Mouse (Mus musculus): Measurements from ENCODE around the gene Mrpl41. TPM values are rescaled to one million over a fixed set of nuclear protein-coding genes. Genes with fewer than 3 reads are reported as not detected.
"Not testable (repeated sequence)": the region's sequence is repeated elsewhere in the genome, so short reads cannot be mapped to it uniquely, and the experiment has no call there.

Gene Mrpl41
- polyA plus RNA-seq, 1 experiment from 2014 or later = 109 TPM

DNA sequence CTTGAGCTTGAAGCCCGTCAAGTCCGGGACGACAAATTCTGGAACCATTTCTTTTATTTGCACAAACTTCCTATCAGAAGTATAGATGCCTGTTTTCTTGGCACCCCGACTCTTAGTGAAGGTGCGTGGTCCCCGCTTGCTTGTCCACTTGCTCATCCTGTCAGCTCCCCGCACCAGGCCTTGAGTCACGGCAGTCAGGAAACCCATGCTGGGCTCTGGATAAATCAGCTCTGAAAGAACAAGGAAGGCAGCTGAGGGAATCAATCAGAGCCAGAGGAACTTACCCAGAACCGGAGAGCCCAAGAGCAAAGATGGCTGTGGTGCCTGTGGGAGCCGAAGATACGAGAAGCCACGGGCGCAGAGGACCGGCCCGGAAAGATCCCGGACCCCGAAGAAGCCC is 446 bp downstream of the Mrpl41 start:
- peak overlapping the region; percentile 100 for H3K4me2 ChIP-seq
- ATAC-seq (ENCODE audit: extremely low read depth, insufficient number of reproducible peaks, low FRiP score, low TSS enrichment); H3K9me3 ChIP-seq; H3K27me3 ChIP-seq (replicated peaks): not testable (repeated sequence)
- under 1% methylated on average over 17 of the region's 17 CpGs for WGBS
- H3K4me1 ChIP-seq = peaks cover 22% of the 10 kb centered on the region
- H3K4me3 ChIP-seq = peak overlapping the region; percentile 84
- peaks cover 39% of the 10 kb centered on the region for H3K36me3 ChIP-seq
- H3K9ac ChIP-seq = peak overlapping the region; percentile 85
- peak overlapping the region; percentile 87 for H3K27ac ChIP-seq (replicated peaks)

DNA sequence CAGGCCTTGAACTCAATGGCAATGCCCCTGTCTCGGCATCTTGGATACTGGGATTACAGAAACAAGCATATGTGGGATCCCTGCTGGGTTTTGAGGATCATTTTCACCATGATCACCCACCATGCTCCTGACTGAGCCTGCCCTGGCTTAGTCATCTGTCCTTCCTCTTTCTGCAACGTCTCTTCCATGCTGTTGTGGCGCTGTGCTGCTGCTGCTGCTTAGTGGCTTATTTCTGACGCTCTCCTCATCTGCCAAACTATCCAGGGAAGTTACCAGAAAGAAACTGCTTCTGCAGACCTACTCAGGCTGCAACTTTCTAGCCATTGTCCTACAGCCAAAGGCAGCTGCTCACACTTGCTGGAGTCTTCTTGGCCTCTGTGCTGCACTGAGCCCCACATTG is 4.5 kb downstream of the Mrpl41 start:
- Histone ChIP-seq H3K9me3 (no peaks in the 10 kb centered on the region), H3K27me3 (replicated peaks) (no peaks in the 10 kb centered on the region), H3K4me3 (no peak overlapping the region), H3K4me1 (peaks cover 14% of the 10 kb centered on the region), H3K27ac (replicated peaks) (no peak overlapping the region), H3K36me3 (peaks cover 79% of the 10 kb centered on the region), H3K4me2 (no peak overlapping the region), H3K9ac (no peak overlapping the region)
- no peak for ATAC-seq (ENCODE audit: extremely low read depth, insufficient number of reproducible peaks, low FRiP score, low TSS enrichment)
- WGBS = 75% methylated on average over 4 of the region's 4 CpGs

DNA sequence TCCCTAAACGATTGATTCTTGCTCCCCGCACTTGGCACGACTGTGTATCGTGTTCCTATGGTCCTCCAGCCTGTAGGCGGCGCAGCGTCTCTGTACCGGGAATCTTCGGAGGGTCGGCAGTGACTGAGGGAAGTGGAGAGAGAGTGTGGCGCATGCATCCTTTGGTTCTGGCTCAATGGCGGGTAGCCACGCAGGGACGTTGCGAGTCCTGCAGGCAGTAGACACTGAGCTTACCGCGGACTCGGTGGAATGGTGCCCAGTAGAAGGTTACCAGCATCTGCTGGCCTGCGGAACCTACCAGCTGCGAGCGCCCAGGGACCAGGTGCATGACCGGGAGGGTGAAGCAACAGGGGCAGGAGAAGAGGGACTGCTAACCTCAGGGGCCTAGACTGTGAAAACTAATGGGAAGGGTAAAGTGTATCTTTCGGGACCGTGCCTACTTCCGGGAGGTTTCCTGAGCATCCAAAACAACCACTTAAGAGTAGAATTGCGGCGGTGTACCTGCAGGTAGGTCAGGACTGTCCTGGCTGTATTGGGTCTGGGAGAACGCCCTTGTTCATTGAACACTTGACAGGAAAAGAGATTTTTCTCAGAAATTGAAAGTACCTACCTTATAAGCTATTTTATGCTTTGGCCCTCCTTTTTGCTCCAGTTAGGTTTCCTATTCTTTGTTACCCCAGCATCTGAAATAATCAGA is 12.4 kb downstream of the Mrpl41 start, which contains the start of gene Dph7:
Gene Dph7 (plus strand): TSS at position 97 of the 697 bp plus-strand sequence.
- H3K9ac ChIP-seq = peak within 1 kb of the TSS; percentile 92
- H3K27ac ChIP-seq (replicated peaks) = no peak within 1 kb of the TSS; the same call in 1 of the 2 replicates
- H3K4me3 ChIP-seq = peak within 1 kb of the TSS; percentile 86
- peaks cover 77% of the 10 kb centered on the region for H3K36me3 ChIP-seq
- H3K4me1 ChIP-seq = peaks cover 16% of the 10 kb centered on the region
- H3K9me3 ChIP-seq = no peaks in the 10 kb centered on the region
- WGBS = 1% methylated on average over 28 of the region's 28 CpGs
- no peaks in the 10 kb centered on the region for H3K27me3 ChIP-seq (replicated peaks)
- H3K4me2 ChIP-seq = peak within 1 kb of the TSS; percentile 81
- peak; percentile 72 for ATAC-seq (ENCODE audit: extremely low read depth, insufficient number of reproducible peaks, low FRiP score, low TSS enrichment)

DNA sequence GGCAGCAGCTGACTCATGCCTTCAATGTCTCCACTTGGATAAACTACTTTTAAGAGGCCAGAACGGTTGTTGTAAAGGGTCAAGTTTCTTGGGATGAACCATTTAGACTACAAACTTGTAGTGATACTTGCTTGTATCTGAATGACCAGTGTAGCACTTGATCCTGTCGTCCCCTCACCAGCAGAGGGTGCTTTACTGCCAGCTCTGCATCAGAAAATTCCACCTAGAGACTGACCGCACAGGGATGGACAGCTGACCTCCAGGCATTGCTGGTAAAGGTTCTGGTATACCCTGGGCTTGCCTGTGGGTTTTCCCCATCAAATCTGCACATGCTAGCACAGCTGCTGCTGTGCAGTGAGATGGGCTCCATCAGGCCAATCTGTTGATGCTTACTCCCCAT is 14.0 kb downstream of the Mrpl41 start:
- H3K36me3 ChIP-seq = peaks cover 77% of the 10 kb centered on the region
- WGBS = 30% methylated on average over 3 of the region's 3 CpGs
- no peak overlapping the region for H3K9ac ChIP-seq
- no peak for ATAC-seq (ENCODE audit: extremely low read depth, insufficient number of reproducible peaks, low FRiP score, low TSS enrichment)
- H3K4me1 ChIP-seq = peaks cover 16% of the 10 kb centered on the region
- H3K9me3 ChIP-seq = no peaks in the 10 kb centered on the region
- no peaks in the 10 kb centered on the region for H3K27me3 ChIP-seq (replicated peaks)
- no peak overlapping the region for H3K27ac ChIP-seq (replicated peaks)
- no peak overlapping the region for H3K4me3 ChIP-seq
- no peak overlapping the region for H3K4me2 ChIP-seq

DNA sequence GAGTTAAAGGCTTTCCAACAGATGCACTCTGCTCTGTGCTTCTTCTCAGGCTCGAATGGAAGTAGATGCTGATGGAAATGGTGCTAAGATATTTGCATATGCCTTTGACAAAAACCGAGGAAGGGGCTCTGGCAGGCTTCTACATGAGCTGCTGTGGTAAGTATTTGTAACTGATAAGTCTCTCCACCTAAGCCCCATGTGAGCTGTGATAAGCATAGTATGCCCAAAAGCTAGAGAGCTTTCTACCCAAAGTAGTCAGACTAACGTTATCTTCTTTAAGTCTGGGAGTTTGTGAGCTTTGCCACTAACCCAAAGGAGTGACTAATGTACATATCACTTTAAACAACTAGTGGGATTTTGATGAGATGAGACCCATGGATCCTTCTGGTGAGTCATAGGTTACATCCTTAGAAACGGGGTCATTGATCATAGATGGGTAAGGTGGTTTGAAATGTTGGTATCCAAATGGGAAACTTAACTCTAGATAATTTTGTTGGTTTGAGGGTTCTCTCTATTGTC is 22.3 kb downstream of the Mrpl41 start:
- no peak for ATAC-seq (ENCODE audit: extremely low read depth, insufficient number of reproducible peaks, low FRiP score, low TSS enrichment)
- no peak overlapping the region for H3K4me2 ChIP-seq
- H3K36me3 ChIP-seq = peaks cover 61% of the 10 kb centered on the region
- no peak overlapping the region for H3K27ac ChIP-seq (replicated peaks)
- H3K9me3 ChIP-seq = no peaks in the 10 kb centered on the region
- H3K4me3 ChIP-seq = no peak overlapping the region
- H3K9ac ChIP-seq = 0 out of 2 replicates have a peak overlapping the region, but pooled peaks have one; percentile 24
- 66% methylated on average over 4 of the region's 4 CpGs for WGBS
- peaks cover 17% of the 10 kb centered on the region for H3K4me1 ChIP-seq
- H3K27me3 ChIP-seq (replicated peaks) = no peaks in the 10 kb centered on the region

DNA sequence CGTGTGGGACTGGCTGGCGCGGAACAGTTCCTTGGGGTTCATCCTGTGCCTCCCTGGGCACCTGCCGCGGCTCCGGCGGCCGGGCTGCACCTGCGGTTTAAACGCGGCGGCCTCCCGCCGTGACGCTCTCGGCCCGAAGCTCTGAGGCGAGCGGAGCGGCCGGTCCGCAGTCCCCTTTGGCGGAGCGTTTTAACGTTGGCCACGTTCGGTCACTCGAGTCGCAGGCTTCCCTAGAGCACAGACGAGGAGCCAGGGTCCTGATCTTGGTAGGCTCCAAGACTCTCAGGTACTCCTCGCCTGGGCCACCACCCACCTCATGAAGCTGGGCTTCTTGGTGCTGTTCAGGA is 24.7 kb downstream of the Mrpl41 start:
- H3K4me1 ChIP-seq = peaks cover 17% of the 10 kb centered on the region
- peak overlapping the region; percentile 98 for H3K4me2 ChIP-seq
- H3K9ac ChIP-seq = peak overlapping the region; percentile 96
- no peaks in the 10 kb centered on the region for H3K9me3 ChIP-seq
- H3K27ac ChIP-seq (replicated peaks) = peak overlapping the region; percentile 57; the same call in 1 of the 2 replicates
- peaks cover 36% of the 10 kb centered on the region for H3K36me3 ChIP-seq
- under 1% methylated on average over 31 of the region's 31 CpGs for whole genome bisulfite sequencing
- H3K27me3 ChIP-seq (replicated peaks) = no peaks in the 10 kb centered on the region; the same call in 1 of the 2 replicates
- no peak for ATAC-seq (ENCODE audit: extremely low read depth, insufficient number of reproducible peaks, low FRiP score, low TSS enrichment)
- peak overlapping the region; percentile 97 for H3K4me3 ChIP-seq

DNA sequence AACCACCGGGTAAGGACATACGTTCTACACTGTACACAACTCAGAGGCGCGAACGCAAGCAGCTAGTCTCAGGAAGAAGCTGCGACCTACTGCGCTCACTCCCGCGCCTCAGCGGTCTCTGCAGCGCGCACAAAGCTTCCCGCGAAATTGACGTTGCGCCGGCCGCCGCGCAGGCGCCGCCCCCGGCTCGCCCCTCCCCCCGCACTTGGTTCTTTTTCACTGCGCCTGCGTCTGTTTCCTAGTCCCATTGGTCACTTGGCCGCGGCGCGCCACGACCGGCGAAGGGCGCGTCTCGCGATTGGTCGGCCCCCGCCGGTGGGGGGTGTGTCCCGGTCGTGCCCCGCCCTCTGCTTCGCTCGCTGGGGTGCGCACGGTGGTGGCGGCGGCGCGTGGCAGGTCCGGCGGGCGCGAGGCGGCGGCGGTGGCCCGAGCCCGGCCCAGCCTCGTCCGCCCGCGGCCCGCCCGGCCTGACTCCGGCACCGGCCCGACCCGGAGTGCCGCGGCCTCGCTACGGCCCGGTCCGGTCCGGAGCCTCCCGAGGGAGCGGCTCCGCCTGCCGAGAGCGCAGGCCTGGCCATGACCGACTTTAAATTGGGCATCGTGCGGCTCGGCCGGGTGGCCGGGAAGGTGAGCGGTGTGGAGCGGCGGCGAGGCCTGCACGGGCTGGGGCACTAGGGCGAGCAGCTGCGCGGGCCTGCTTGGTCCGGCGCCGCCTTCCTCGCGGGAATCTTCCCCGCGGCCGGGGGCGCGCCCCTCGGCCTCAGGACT is 25.3 kb downstream of the Mrpl41 start, which contains the start of gene Zmynd19:
Gene Zmynd19 (plus strand): TSS at position 372 of the 768 bp plus-strand sequence.
- H3K4me3 ChIP-seq = peak within 1 kb of the TSS; percentile 97
- under 1% methylated on average over 107 of the region's 108 CpGs for WGBS
- peak within 1 kb of the TSS; percentile 98 for H3K4me2 ChIP-seq
- H3K9ac ChIP-seq = peak within 1 kb of the TSS; percentile 96
- peaks cover 31% of the 10 kb centered on the region for H3K36me3 ChIP-seq
- H3K9me3 ChIP-seq = no peaks in the 10 kb centered on the region
- peaks cover 17% of the 10 kb centered on the region for H3K4me1 ChIP-seq
- ATAC-seq (ENCODE audit: extremely low read depth, insufficient number of reproducible peaks, low FRiP score, low TSS enrichment) = peak; percentile 99
- peak within 1 kb of the TSS; percentile 57 for H3K27ac ChIP-seq (replicated peaks)
- H3K27me3 ChIP-seq (replicated peaks) = no peaks in the 10 kb centered on the region; the same call in 1 of the 2 replicates

DNA sequence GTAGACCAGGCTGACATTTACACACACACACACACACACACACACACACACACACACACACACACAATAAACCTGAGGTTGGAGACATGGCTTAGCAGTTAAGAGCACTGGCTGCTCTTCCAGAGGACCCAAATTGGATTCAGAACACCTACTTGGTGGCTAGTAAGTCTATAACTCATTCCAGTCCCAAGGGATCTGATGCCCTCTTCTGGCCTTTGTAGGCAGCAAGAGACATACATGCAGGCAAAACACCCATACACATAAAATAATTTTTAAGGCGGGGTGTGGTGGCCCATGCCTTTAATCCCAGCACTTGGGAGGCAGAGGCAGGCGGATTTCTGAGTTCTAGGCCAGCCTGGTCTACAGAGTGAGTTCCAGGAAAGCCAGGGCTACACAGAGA is 30.6 kb downstream of the Mrpl41 start:
- H3K4me2 ChIP-seq; H3K9me3 ChIP-seq; H3K36me3 ChIP-seq; H3K27ac ChIP-seq (replicated peaks); ATAC-seq (ENCODE audit: extremely low read depth, insufficient number of reproducible peaks, low FRiP score, low TSS enrichment); H3K9ac ChIP-seq; H3K4me3 ChIP-seq; H3K4me1 ChIP-seq: not testable (repeated sequence)
- H3K27me3 ChIP-seq (replicated peaks) = peaks cover 11% of the 10 kb centered on the region; the same call in 1 of the 2 replicates
- 38% methylated on average over 2 of the region's 2 CpGs for WGBS

DNA sequence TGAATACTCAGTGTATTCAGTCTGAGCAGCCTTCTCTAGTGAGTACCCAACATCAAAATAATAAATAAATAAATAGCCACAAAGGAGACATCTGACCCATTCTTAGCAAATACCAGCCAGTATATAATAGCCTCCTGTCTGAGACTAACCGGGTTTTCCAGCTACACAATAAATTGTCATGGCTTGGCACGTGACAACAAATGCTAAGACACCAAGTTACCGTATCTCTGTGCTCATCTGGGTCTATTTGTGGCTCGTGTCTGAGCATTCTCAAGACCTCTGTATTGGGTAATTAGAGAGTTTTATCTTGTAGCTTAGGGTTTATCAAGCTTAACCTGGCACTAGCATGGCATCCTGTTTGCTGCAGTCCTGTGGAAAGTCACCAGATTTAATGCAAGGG is 32.8 kb downstream of the Mrpl41 start:
- 60% methylated on average over 4 of the region's 4 CpGs for WGBS
- no peaks in the 10 kb centered on the region for H3K36me3 ChIP-seq

DNA sequence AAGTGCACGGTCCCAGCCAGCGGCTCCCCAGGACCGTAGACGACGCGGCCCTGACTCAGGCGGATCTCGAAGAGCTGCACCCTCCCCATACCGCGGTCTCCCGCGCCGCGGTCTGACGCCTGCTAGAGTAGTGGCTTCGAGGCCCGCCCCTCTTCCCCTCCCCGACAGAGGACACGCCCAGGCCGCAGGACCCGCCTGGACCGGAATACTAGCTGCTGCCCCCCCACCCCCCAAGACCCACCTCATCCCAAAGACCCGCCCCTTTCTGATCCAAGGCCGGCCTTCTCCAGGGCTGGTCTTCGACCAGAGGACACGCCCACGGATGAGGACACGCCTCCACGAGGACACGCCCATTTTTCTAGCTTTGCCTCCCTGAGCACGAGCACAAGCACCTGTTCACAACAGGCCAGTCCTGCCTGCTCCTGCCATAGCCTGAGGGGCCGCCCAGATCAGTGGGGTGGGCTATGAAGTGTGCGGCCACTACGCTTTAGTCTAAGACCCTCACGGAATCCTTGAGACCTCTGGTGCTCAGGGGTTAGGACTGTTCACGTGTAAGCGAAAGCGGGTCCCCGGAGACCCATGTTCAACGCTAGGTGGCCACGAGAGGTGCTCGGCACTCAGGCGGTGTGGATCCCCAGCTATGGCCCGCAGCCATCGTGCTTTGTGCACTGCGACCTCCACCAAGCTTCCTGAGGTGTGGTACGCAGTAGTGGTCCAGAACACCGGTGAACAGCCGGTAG is 39.7 kb downstream of the Mrpl41 start, which contains the start of gene Arrdc1:
Gene Arrdc1 (minus strand): TSS at position 196 of the 740 bp plus-strand sequence.
- Histone ChIP-seq H3K27me3 (replicated peaks) (peaks cover 21% of the 10 kb centered on the region), H3K9me3 (no peaks in the 10 kb centered on the region), H3K4me3 (peak within 1 kb of the TSS; percentile 80), H3K9ac (peak within 1 kb of the TSS; percentile 84), H3K27ac (replicated peaks) (peak within 1 kb of the TSS; percentile 34), H3K36me3 (no peaks in the 10 kb centered on the region), H3K4me2 (peak within 1 kb of the TSS; percentile 97), H3K4me1 (peaks cover 13% of the 10 kb centered on the region)
- under 1% methylated on average over 49 of the region's 49 CpGs for WGBS
- peak; percentile 92 for ATAC-seq (ENCODE audit: extremely low read depth, insufficient number of reproducible peaks, low FRiP score, low TSS enrichment)

More for the DNA sequence above, 32.8 kb downstream of the Mrpl41 start:
- no peaks in the 10 kb centered on the region for H3K9me3 ChIP-seq
- H3K27me3 ChIP-seq (replicated peaks) = peaks cover 15% of the 10 kb centered on the region
- no peak overlapping the region for H3K4me2 ChIP-seq
- no peak overlapping the region for H3K4me3 ChIP-seq
- no peak overlapping the region for H3K27ac ChIP-seq (replicated peaks)
- ATAC-seq (ENCODE audit: extremely low read depth, insufficient number of reproducible peaks, low FRiP score, low TSS enrichment) = no peak
- H3K4me1 ChIP-seq = no peaks in the 10 kb centered on the region
- H3K9ac ChIP-seq = no peak overlapping the region

All from heart, embryonic 13.5 days (tissue).